Mouse (Mus musculus): ENCODE results near the gene Iqsec1.

DNA sequence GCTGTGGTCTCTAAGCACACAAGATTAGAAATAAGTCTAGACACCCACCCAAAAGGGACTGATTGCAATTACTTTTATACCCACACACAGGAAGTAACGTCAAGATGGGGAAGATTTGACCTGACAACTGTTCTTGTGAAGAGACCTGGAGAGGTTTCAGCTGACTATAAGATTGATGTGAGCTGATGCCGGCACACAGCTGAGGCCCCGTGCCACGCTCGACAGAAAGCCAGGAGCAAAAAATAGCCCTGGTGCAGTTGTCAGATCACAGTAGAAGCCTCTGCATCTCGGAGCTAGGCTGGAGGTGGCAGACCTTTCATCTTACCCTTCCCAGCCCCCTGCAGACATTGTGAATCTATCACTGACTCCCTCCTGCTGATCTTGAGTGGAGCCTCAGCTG is 289.6 kb downstream of the Iqsec1 start:
- TF ChIP-seq CTCF (IDR thresholded peaks at IDR 0.05; ENCODE audit: low read depth): no peak
- TF ChIP-seq EP300 (IDR thresholded peaks at IDR 0.05; ENCODE audit: low read depth): no peak
